Mouse (Mus musculus): ENCODE data around the gene Pih1d1.

Gene Pih1d1

GRCm38 (mm10) chr7:45193406-45193805 is 39.3 kb downstream of the Pih1d1 start:
- no peak for DNase-seq (ENCODE audit: low spot score in 2 of 2)

- DNase-seq (ENCODE audit: low spot score in 2 of 2) = no peak
These were observed 40.0 kb downstream of the Pih1d1 start for GRCm38 (mm10) chr7:45193871-45194785.

- DNase-seq (ENCODE audit: low spot score in 2 of 2) = no peak
These were observed 41.5 kb downstream of the Pih1d1 start for GRCm38 (mm10) chr7:45195341-45196175.

- DNase-seq (ENCODE audit: low spot score in 2 of 2) = no peak
These were observed 42.1 kb downstream of the Pih1d1 start for GRCm38 (mm10) chr7:45196176-45196535.

- DNase-seq (ENCODE audit: low spot score in 2 of 2) = no peak
These were observed 42.9 kb downstream of the Pih1d1 start for GRCm38 (mm10) chr7:45196994-45197393.

- peak; percentile 63 to 78 for DNase-seq (ENCODE audit: low spot score in 2 of 2)
These were observed 44.3 kb downstream of the Pih1d1 start for GRCm38 (mm10) chr7:45198435-45198834.

GRCm38 (mm10) chr7:45198961-45199360 is 44.9 kb downstream of the Pih1d1 start:
- DNase-seq (ENCODE audit: low spot score in 2 of 2) = peak; percentile 53 to 65

GRCm38 (mm10) chr7:45202654-45203053 is 48.6 kb downstream of the Pih1d1 start:
- peak in 1 of 2 experiments; percentile 53 for DNase-seq (ENCODE audit: low spot score in 2 of 2)

GRCm38 (mm10) chr7:45204380-45205143 is 50.5 kb downstream of the Pih1d1 start, which contains the start of gene Ccdc155:
Gene Ccdc155 (minus strand): TSS chr7:45204892.
- DNase-seq (ENCODE audit: low spot score in 2 of 2) = peak; percentile 91 to 93

GRCm38 (mm10) chr7:45208260-45208659 is 54.2 kb downstream of the Pih1d1 start:
- DNase-seq (ENCODE audit: low spot score in 2 of 2) = no peak

All from frontal cortex, postnatal 36 days (tissue).